Mouse (Mus musculus): Measurements from ENCODE around the gene Sds. TPM values are rescaled to one million over a fixed set of nuclear protein-coding genes. Genes with fewer than 3 reads are reported as not detected.

Sds gene
- polyA plus RNA-seq, 1 experiment, result not detected

DNA sequence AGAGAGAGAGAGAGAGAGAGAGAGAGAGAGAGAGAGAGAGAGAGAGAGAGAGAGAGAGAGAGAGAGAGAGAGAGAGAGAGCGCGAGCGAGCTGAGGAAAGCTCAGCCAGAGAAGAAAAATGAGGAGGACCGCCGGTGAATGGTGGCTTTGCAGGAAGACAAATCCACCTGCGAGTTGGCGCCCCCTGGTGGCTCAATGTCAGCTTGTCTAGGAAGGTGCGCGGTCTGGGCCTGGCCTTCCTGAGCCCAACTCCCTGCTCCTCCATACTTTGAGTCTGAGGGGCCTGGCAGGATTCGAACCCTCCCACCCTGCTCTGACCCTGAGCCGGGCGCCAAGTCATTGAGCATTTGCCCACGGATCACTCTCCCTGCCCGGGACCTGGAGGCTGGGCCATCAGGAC lies 35.6 kb upstream of the Sds start:
- Histone ChIP-seq H3K27me3 (replicated peaks; ENCODE audit: control insufficient read depth, insufficient read depth, low read length) (no peaks in the 10 kb centered on the region; the same call in 1 of the 2 replicates), H3K4me3 (ENCODE audit: insufficient read depth, low read depth, low read length) (0 out of 2 replicates have a peak overlapping the region, but pooled peaks have one; percentile 20), H3K36me3 (ENCODE audit: control insufficient read depth, insufficient read depth, low read length) (no peaks in the 10 kb centered on the region), H3K27ac (ENCODE audit: insufficient read depth, low read depth, low read length) (no peak overlapping the region), H3K4me1 (ENCODE audit: control insufficient read depth, insufficient read depth, low read length) (no peaks in the 10 kb centered on the region; the same call in 1 of the 2 replicates)
- 7% methylated on average over 13 of the region's 14 CpGs for WGBS
- TF ChIP-seq CTCF (conservative IDR thresholded peaks at IDR 0.05; ENCODE audit: insufficient read depth, insufficient read length, low read depth, low read length) (peak; percentile 85), POLR2A (IDR thresholded peaks at IDR 0.05; ENCODE audit: low read depth, low read length) (no peak)
- DNase-seq, result peak; percentile 86

DNA sequence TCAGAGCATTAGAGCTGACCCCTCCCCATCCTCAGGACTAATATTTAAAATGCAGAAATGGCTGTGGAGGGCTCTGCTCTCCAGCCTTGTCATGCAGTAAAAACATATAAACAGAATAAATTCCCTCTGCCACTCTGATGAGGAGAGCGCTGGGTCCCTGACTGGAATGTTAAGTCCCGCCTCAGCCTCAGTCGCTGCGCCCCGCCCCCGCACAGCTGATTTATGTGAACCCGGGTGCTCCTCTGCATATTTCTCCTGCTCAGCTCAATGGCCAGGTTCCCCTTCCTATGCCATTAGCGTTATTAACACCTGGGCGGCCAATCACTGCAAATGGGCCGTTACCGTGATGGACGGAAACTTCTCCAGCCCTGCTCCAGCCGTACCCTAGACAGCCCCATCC lies 29.0 kb upstream of the Sds start:
- no peaks in the 10 kb centered on the region for H3K36me3 ChIP-seq (ENCODE audit: control insufficient read depth, insufficient read depth, low read length)
- no peak overlapping the region for H3K4me3 ChIP-seq (ENCODE audit: insufficient read depth, low read depth, low read length)
- no peak for TF ChIP-seq CTCF (conservative IDR thresholded peaks at IDR 0.05; ENCODE audit: insufficient read depth, insufficient read length, low read depth, low read length)
- TF ChIP-seq POLR2A (IDR thresholded peaks at IDR 0.05; ENCODE audit: low read depth, low read length), result no peak
- H3K4me1 ChIP-seq (ENCODE audit: control insufficient read depth, insufficient read depth, low read length), result no peaks in the 10 kb centered on the region
- WGBS, result 25% methylated on average over 13 of the region's 13 CpGs
- peak; percentile 52 for DNase-seq
- no peak overlapping the region for H3K27ac ChIP-seq (ENCODE audit: insufficient read depth, low read depth, low read length)
- no peaks in the 10 kb centered on the region for H3K27me3 ChIP-seq (replicated peaks; ENCODE audit: control insufficient read depth, insufficient read depth, low read length)

DNA sequence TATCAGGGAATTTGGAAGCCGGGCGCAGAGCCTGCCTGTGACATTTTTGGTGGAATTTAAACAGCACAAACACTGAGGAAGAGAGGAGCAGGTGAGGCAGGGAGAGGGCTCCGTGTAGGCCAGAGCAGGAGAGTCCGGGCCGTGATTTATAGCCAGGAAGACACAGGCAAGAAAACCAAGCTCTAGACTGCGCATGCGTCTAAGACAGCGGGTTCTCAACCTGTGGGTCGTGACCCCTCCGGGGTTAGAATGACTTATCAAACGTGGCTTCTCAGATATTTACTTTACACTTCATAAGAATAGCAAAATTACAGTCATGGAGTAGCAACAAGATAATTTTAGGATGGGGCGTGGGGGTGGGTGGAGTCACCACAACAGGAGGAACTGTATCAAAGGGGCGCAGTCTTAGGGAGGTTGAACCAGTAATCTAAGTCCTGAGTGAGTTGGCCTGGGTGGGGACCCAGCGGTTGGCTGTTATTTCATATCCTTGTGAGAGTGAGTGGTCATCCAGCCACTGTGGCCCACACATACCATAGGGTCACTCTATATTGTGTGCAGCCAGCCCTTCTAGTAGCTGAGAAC lies 21.5 kb upstream of the Sds start:
- Histone ChIP-seq H3K4me3 (ENCODE audit: insufficient read depth, low read depth, low read length) (no peak overlapping the region), H3K36me3 (ENCODE audit: control insufficient read depth, insufficient read depth, low read length) (no peaks in the 10 kb centered on the region), H3K27ac (ENCODE audit: insufficient read depth, low read depth, low read length) (no peak overlapping the region), H3K27me3 (replicated peaks; ENCODE audit: control insufficient read depth, insufficient read depth, low read length) (no peaks in the 10 kb centered on the region; the same call in 1 of the 2 replicates), H3K4me1 (ENCODE audit: control insufficient read depth, insufficient read depth, low read length) (no peaks in the 10 kb centered on the region)
- TF ChIP-seq CTCF (conservative IDR thresholded peaks at IDR 0.05; ENCODE audit: insufficient read depth, insufficient read length, low read depth, low read length) (no peak), POLR2A (IDR thresholded peaks at IDR 0.05; ENCODE audit: low read depth, low read length) (no peak)
- WGBS, result 36% methylated on average over 14 of the region's 14 CpGs
- no peak for DNase-seq

DNA sequence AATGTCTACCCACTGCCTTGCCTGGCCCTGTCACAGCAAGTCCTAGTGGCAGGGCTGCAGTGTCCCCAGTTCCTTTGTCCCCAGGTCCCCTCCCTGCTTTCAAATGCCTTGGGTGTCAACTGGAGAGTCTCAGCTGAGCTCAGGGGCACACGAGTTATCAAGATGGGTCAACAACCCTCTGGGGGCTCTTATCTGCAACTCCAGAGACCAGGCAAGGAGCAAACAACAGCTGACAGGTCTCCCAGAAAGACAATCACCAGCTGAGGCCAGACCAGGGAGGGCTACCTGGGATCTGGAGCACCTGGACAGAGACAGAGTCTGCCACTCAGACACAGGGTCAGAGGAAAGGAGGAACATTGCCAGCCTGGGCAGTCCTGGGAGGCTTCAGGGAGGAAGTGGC lies 20.1 kb upstream of the Sds start:
- Histone ChIP-seq H3K36me3 (ENCODE audit: control insufficient read depth, insufficient read depth, low read length) (no peaks in the 10 kb centered on the region), H3K27ac (ENCODE audit: insufficient read depth, low read depth, low read length) (no peak overlapping the region), H3K27me3 (replicated peaks; ENCODE audit: control insufficient read depth, insufficient read depth, low read length) (no peaks in the 10 kb centered on the region; the same call in 1 of the 2 replicates), H3K4me3 (ENCODE audit: insufficient read depth, low read depth, low read length) (no peak overlapping the region), H3K4me1 (ENCODE audit: control insufficient read depth, insufficient read depth, low read length) (no peaks in the 10 kb centered on the region)
- TF ChIP-seq CTCF (conservative IDR thresholded peaks at IDR 0.05; ENCODE audit: insufficient read depth, insufficient read length, low read depth, low read length) (no peak), POLR2A (IDR thresholded peaks at IDR 0.05; ENCODE audit: low read depth, low read length) (no peak)
- no peak for DNase-seq
- 48% methylated on average over 1 of the region's 1 CpGs for WGBS

DNA sequence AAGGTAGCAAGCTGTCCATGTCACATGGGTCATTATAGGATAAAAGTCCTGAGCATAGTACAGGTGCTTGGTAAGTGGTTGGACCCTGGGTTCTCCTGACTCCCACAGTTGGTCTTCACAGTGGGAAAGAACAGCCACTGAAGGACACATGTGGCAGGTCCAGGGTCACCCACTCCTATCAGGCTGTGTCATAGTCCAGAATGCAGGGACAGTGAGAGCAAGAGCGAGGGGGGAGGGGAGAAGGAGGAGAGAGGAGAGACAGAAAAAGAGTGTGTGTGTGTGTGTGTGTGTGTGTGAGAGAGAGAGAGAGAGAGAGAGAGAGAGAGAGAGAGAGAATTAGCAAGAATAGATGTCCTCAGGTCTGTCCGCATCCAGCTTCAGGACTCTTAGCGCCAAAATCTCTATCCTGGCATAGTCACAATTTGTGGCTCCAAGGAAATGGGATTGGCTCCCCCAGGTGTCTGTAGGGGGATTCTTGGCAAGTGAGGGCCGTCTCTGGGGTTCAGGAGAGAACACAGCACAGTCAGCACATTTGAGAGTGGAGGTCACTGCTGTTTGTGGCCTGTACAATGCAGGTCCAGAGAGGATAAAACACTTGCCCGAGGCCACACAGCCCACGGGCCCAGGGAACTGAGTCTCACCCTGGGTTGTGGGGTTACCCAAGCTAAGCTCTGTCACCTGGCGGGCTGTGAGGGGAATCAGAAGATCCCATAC lies 19.3 kb upstream of the Sds start:
- Histone ChIP-seq H3K4me1 (ENCODE audit: control insufficient read depth, insufficient read depth, low read length) (no peaks in the 10 kb centered on the region), H3K27me3 (replicated peaks; ENCODE audit: control insufficient read depth, insufficient read depth, low read length) (no peaks in the 10 kb centered on the region; the same call in 1 of the 2 replicates), H3K4me3 (ENCODE audit: insufficient read depth, low read depth, low read length) (no peak overlapping the region), H3K27ac (ENCODE audit: insufficient read depth, low read depth, low read length) (no peak overlapping the region), H3K36me3 (ENCODE audit: control insufficient read depth, insufficient read depth, low read length) (no peaks in the 10 kb centered on the region)
- TF ChIP-seq POLR2A (IDR thresholded peaks at IDR 0.05; ENCODE audit: low read depth, low read length) (no peak), CTCF (conservative IDR thresholded peaks at IDR 0.05; ENCODE audit: insufficient read depth, insufficient read length, low read depth, low read length) (no peak)
- WGBS, result 63% methylated on average over 7 of the region's 7 CpGs
- no peak for DNase-seq

DNA sequence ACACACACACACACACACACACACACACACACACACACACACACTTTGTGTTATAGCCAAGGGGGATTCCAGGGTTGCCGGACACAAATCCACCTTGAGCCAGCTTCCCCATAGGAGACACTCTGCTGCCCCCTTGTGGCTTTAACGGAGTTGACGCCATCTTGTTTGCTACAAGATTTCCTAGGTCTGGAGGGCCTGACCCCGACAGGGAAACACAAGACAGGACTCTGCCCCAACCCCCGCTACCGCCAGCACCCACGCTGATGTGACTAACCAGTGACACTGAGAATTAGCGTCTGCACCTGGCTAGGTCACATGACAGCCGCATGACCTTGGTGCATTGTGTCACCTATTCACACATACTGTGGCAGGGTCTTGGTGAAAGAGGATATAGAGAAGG lies 18.7 kb upstream of the Sds start:
- DNase-seq, result peak; percentile 39
- Histone ChIP-seq H3K27me3 (replicated peaks; ENCODE audit: control insufficient read depth, insufficient read depth, low read length) (no peaks in the 10 kb centered on the region; the same call in 1 of the 2 replicates), H3K27ac (ENCODE audit: insufficient read depth, low read depth, low read length) (no peak overlapping the region), H3K4me1 (ENCODE audit: control insufficient read depth, insufficient read depth, low read length) (no peaks in the 10 kb centered on the region), H3K4me3 (ENCODE audit: insufficient read depth, low read depth, low read length) (no peak overlapping the region), H3K36me3 (ENCODE audit: control insufficient read depth, insufficient read depth, low read length) (no peaks in the 10 kb centered on the region)
- TF ChIP-seq CTCF (conservative IDR thresholded peaks at IDR 0.05; ENCODE audit: insufficient read depth, insufficient read length, low read depth, low read length) (peak; percentile 63), POLR2A (IDR thresholded peaks at IDR 0.05; ENCODE audit: low read depth, low read length) (no peak)
- WGBS, result 7% methylated on average over 9 of the region's 9 CpGs

DNA sequence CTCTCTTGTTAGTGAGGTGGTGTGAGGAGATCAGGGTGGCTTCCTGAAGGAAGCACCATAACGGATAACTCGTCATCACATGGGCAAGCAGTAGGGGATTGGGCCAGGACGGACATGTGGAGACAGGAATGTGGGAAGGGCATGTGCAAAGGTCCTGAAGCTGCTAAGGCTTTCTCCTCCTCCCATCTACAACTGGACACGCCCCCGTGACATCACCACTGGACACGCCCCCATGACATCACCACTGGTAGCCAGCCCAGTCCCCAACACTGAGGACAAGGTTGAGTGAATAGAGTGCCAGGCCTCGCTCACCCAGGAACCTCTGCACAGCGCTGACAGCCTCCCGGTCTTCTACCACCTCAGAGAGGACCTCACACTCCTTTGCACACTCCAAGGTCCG lies 17.2 kb upstream of the Sds start:
- no peak for DNase-seq
- Histone ChIP-seq H3K36me3 (ENCODE audit: control insufficient read depth, insufficient read depth, low read length) (no peaks in the 10 kb centered on the region), H3K27ac (ENCODE audit: insufficient read depth, low read depth, low read length) (no peak overlapping the region), H3K4me3 (ENCODE audit: insufficient read depth, low read depth, low read length) (no peak overlapping the region), H3K27me3 (replicated peaks; ENCODE audit: control insufficient read depth, insufficient read depth, low read length) (no peaks in the 10 kb centered on the region; the same call in 1 of the 2 replicates), H3K4me1 (ENCODE audit: control insufficient read depth, insufficient read depth, low read length) (no peaks in the 10 kb centered on the region)
- WGBS, result 83% methylated on average over 10 of the region's 10 CpGs
- TF ChIP-seq CTCF (conservative IDR thresholded peaks at IDR 0.05; ENCODE audit: insufficient read depth, insufficient read length, low read depth, low read length) (no peak), POLR2A (IDR thresholded peaks at IDR 0.05; ENCODE audit: low read depth, low read length) (no peak)
